Mouse (Mus musculus) G1E (cell line): ENCODE measurements around the gene Prm1. TPM values are rescaled to one million over a fixed set of nuclear protein-coding genes. Genes with fewer than 3 reads are reported as not detected.

Experiments
- ATAC-seq: 2 replicates; pipeline ENCODE4 v1.8.0; 2016; ENCODE audit warnings: mild to moderate bottlenecking; ENCODE audit not compliant: insufficient number of reproducible peaks, poor library complexity, low FRiP score, severe bottlenecking; ENCODE audit errors: extremely low read depth
- DNase-seq: peaks from one replicate; pipeline ENCODE4 v3.0.0; 2012; ENCODE audit warnings: low spot score
- H3K27me3 ChIP-seq: 2 replicates; pipeline ENCODE4 v1.6.1; 2012; ENCODE audit warnings: mild to moderate bottlenecking, low read length, inconsistent platforms; ENCODE audit not compliant: insufficient read depth
- H3K36me3 ChIP-seq: replicated peaks from 2 replicates; pipeline ENCODE3; 2012; ENCODE audit warnings: mild to moderate bottlenecking, inconsistent platforms
- H3K4me1 ChIP-seq: 2 replicates; pipeline ENCODE4 v1.6.1; 2012; ENCODE audit warnings: low read depth, low read length, inconsistent platforms, mixed read lengths; ENCODE audit not compliant: insufficient read depth
- H3K4me3 ChIP-seq: 2 replicates; pipeline ENCODE4 v1.5.1; 2012; ENCODE audit warnings: low read depth, mild to moderate bottlenecking, inconsistent platforms, low read length, moderate library complexity, mixed read lengths
- H3K9me3 ChIP-seq: replicated peaks from 2 replicates; pipeline ENCODE4 v1.6.1; 2012; ENCODE audit warnings: inconsistent platforms
- CTCF ChIP-seq: IDR thresholded peaks from 2 replicates; pipeline ENCODE4 v1.5.1; 2012; ENCODE audit warnings: low read depth, low read length, inconsistent platforms, mixed read lengths
- GATA1 ChIP-seq: IDR thresholded peaks from 2 replicates; pipeline ENCODE4 v1.6.1; 2012; ENCODE audit warnings: borderline replicate concordance, low read length, inconsistent platforms, mixed read lengths
- GATA2 ChIP-seq: IDR thresholded peaks from 2 replicates; pipeline ENCODE4 v1.6.1; 2012; ENCODE audit warnings: low read depth, low read length, inconsistent platforms, borderline replicate concordance
- POLR2AphosphoS5 ChIP-seq: IDR thresholded peaks from 2 replicates; pipeline ENCODE4 v1.6.1; 2012; ENCODE audit warnings: low read depth, low read length, inconsistent platforms; ENCODE audit not compliant: insufficient replicate concordance
- TAL1 ChIP-seq: conservative IDR thresholded peaks from 2 replicates; pipeline ENCODE4 v1.6.1; 2012; ENCODE audit warnings: low read depth, low read length, inconsistent platforms, mixed read lengths
- polyA plus RNA-seq: library from polyadenylated mRNA; stranded (reverse); fragments of >175 nt; gene quantifications from 2 replicates; pipeline ENCODE4 v1.2.3, GENCODE M21; 2012
- total RNA-seq, 2 experiments: library from RNA; stranded (forward) in 1 of 2; stranded (reverse) in 1 of 2; fragments of 200-1000 nt in 1 of 2; fragments of >200 nt in 1 of 2; fragmentation: Nextera tagmentation in 1 of 2; gene quantifications; 2 replicates each; pipeline ENCODE4 v1.2.3; 2014 to 2017

Gene Prm1
- total and polyA plus RNA-seq, 3 experiments = not detected

- no peak for ATAC-seq
- peaks cover 28% of the 10 kb centered on the region for H3K27me3 ChIP-seq
- no peak for TF ChIP-seq GATA2
- TF ChIP-seq TAL1 = no peak
- TF ChIP-seq CTCF = no peak
- TF ChIP-seq POLR2AphosphoS5 = no peak
- no peak for TF ChIP-seq GATA1
- no peak overlapping the region for H3K4me3 ChIP-seq
- H3K36me3 ChIP-seq = no peaks in the 10 kb centered on the region
- H3K9me3 ChIP-seq = no peaks in the 10 kb centered on the region
- peaks cover 84% of the 10 kb centered on the region for H3K4me1 ChIP-seq
- DNase-seq = no peak
These were observed 43.0 kb downstream of the Prm1 start for GRCm38 (mm10) chr16:10762569-10763180.

GRCm38 (mm10) chr16:10761182-10761581 is 44.5 kb downstream of the Prm1 start:
- ATAC-seq (peak; percentile 42), DNase-seq (no peak)
- TF ChIP-seq CTCF = no peak
- TF ChIP-seq POLR2AphosphoS5 = no peak
- no peak for TF ChIP-seq TAL1
- Histone ChIP-seq H3K27me3 (peaks cover 35% of the 10 kb centered on the region), H3K9me3 (no peaks in the 10 kb centered on the region), H3K36me3 (no peaks in the 10 kb centered on the region), H3K4me1 (peaks cover 81% of the 10 kb centered on the region), H3K4me3 (peak overlapping the region; percentile 47; the same call in 1 of the 2 replicates)

- Histone ChIP-seq H3K36me3 (no peaks in the 10 kb centered on the region), H3K4me1 (peaks cover 46% of the 10 kb centered on the region), H3K4me3 (no peak overlapping the region), H3K27me3 (peaks cover 56% of the 10 kb centered on the region), H3K9me3 (no peaks in the 10 kb centered on the region)
- DNase-seq (no peak), ATAC-seq (no peak)
- no peak for TF ChIP-seq TAL1
- TF ChIP-seq CTCF = no peak
- no peak for TF ChIP-seq POLR2AphosphoS5
- TF ChIP-seq GATA1 = no peak
- no peak for TF ChIP-seq GATA2
These were observed 49.5 kb downstream of the Prm1 start for GRCm38 (mm10) chr16:10756168-10756567.

- Histone ChIP-seq H3K36me3 (no peaks in the 10 kb centered on the region), H3K9me3 (no peaks in the 10 kb centered on the region), H3K4me1 (peaks cover 46% of the 10 kb centered on the region), H3K4me3 (no peak overlapping the region), H3K27me3 (peaks cover 67% of the 10 kb centered on the region)
- ATAC-seq (no peak), DNase-seq (no peak)
- TF ChIP-seq POLR2AphosphoS5 (no peak), GATA1 (no peak), CTCF (no peak), GATA2 (no peak), TAL1 (no peak)
These were observed 50.9 kb downstream of the Prm1 start for GRCm38 (mm10) chr16:10754521-10755296.

GRCm38 (mm10) chr16:10749824-10750223 is 55.8 kb downstream of the Prm1 start:
- Histone ChIP-seq H3K36me3 (no peaks in the 10 kb centered on the region), H3K4me3 (peak overlapping the region; percentile 17; the same call in 1 of the 2 replicates), H3K27me3 (peaks cover 44% of the 10 kb centered on the region), H3K4me1 (peaks cover 53% of the 10 kb centered on the region), H3K9me3 (no peaks in the 10 kb centered on the region)
- no peak for TF ChIP-seq TAL1
- TF ChIP-seq GATA2 = no peak
- TF ChIP-seq CTCF = no peak
- no peak for TF ChIP-seq GATA1
- no peak for TF ChIP-seq POLR2AphosphoS5
- ATAC-seq (no peak), DNase-seq (no peak)

- Histone ChIP-seq H3K36me3 (peaks cover under 1% of the 10 kb centered on the region), H3K27me3 (peaks cover 38% of the 10 kb centered on the region), H3K4me1 (peaks cover 58% of the 10 kb centered on the region), H3K9me3 (no peaks in the 10 kb centered on the region), H3K4me3 (peak overlapping the region; percentile 14; the same call in 1 of the 2 replicates)
- no peak for TF ChIP-seq TAL1
- TF ChIP-seq POLR2AphosphoS5 = no peak
- no peak for TF ChIP-seq GATA2
- TF ChIP-seq CTCF = no peak
- no peak for TF ChIP-seq GATA1
- no peak for ATAC-seq
- DNase-seq = no peak
These were observed 56.4 kb downstream of the Prm1 start for GRCm38 (mm10) chr16:10749226-10749625.

Other genes starting within 250 kb of the Prm1 start
- gene Socs1, start 20.3 kb downstream of the Prm1 start, total RNA-seq (2014; fragmentation: Nextera tagmentation) = 1.6 and 1.7 TPM in 2 replicates
- gene Socs1, start 20.3 kb downstream of the Prm1 start, total RNA-seq (2017) = 6.2 and 7.7 TPM in 2 replicates
- gene Socs1, start 20.3 kb downstream of the Prm1 start, polyA plus RNA-seq = 13.0 and 18.9 TPM in 2 replicates
- not detected in 2 replicates for gene Tnp2, start 17.2 kb downstream of the Prm1 start, total RNA-seq (2014; fragmentation: Nextera tagmentation)
- gene Tnp2, start 17.2 kb downstream of the Prm1 start, total RNA-seq (2017) = not detected in 2 replicates
- gene Tnp2, start 17.2 kb downstream of the Prm1 start, polyA plus RNA-seq = not detected in 2 replicates
- not detected in 2 replicates for gene Prm3, start 14.9 kb downstream of the Prm1 start, total RNA-seq (2014; fragmentation: Nextera tagmentation)
- gene Prm3, start 14.9 kb downstream of the Prm1 start, total RNA-seq (2017) = not detected in 2 replicates
- not detected in 2 replicates for gene Prm3, start 14.9 kb downstream of the Prm1 start, polyA plus RNA-seq
- not detected in 2 replicates for gene Prm2, start 9.7 kb downstream of the Prm1 start, total RNA-seq (2014; fragmentation: Nextera tagmentation)
- 0.49 TPM in 1 of 2 replicates, not detected in the other for gene Prm2, start 9.7 kb downstream of the Prm1 start, total RNA-seq (2017)
- not detected in 2 replicates for gene Prm2, start 9.7 kb downstream of the Prm1 start, polyA plus RNA-seq
- not detected in 2 replicates for gene Gm11172, start 7.1 kb upstream of the Prm1 start, total RNA-seq (2014; fragmentation: Nextera tagmentation)
- not detected in 2 replicates for gene Gm11172, start 7.1 kb upstream of the Prm1 start, total RNA-seq (2017)
- not detected in 2 replicates for gene Gm11172, start 7.1 kb upstream of the Prm1 start, polyA plus RNA-seq
- gene Rmi2, start 29.2 kb upstream of the Prm1 start, total RNA-seq (2014; fragmentation: Nextera tagmentation) = 8.9 and 9.5 TPM in 2 replicates
- 5.1 and 5.7 TPM in 2 replicates for gene Rmi2, start 29.2 kb upstream of the Prm1 start, total RNA-seq (2017)
- gene Rmi2, start 29.2 kb upstream of the Prm1 start, polyA plus RNA-seq = 7.8 and 8.3 TPM in 2 replicates